Mouse (Mus musculus) cerebellum, postnatal 4 days (tissue): ENCODE results near the gene Unc80.
A peak's percentile ranks its signal among the peaks of the same experiment; 100 is the strongest.

Experiments
- DNase-seq, 2 experiments: peaks; one replicate each; pipeline ENCODE4 v3.0.0; 2022; ENCODE audit warnings: low spot score in 2 of 2, mixed read lengths in 1 of 2

Gene Unc80

DNA sequence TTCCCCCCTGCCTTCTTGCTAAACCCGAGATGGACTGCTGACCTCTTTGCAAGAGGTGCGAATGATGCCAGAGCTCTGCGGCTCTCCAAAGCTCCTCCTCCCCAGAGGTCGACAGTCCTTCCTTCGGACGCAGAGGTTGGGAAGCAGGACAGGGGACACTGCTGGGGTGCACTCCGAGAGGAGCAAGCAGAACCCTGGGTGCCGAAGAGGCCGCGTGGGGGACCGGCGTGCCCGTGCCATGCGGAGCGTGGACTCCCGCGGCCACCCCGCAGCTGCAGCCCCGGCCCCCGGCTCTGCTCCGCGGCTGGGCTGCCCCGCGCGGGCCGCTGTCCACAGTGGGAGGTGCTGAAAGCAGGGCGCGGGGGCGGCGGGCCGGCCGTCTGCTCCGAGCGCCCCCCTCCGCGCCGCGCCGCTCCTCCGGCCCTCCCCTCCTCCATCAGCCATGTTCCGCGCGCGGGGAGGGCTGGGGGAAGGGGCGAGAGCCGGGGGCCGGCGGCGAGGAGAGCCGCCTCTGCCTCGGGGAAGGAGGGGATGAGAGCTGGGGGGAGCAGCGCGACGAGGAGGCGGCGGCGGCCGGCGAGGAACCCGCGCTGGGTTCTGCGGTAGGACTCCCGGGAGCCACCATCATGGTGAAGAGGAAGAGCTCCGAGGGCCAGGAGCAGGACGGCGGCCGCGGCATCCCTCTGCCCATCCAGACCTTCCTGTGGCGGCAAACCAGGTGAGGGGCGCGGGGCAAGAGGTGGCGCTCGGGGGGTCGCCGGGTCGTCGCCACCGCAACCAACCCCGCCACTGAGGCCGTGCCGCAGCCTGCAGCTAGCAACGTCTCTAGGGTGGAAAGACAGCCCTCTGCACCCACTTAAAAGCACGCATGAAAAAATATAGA, at the start of gene Unc80:
Gene Unc80, plus strand, starts transcription at position 547 of the 883 bp plus-strand sequence.
- DNase-seq = peak; percentile 31 to 62

GRCm38 (mm10) chr1:66426073-66426472, 42.1 kb upstream of the Unc80 start:
- DNase-seq = no peak

DNA sequence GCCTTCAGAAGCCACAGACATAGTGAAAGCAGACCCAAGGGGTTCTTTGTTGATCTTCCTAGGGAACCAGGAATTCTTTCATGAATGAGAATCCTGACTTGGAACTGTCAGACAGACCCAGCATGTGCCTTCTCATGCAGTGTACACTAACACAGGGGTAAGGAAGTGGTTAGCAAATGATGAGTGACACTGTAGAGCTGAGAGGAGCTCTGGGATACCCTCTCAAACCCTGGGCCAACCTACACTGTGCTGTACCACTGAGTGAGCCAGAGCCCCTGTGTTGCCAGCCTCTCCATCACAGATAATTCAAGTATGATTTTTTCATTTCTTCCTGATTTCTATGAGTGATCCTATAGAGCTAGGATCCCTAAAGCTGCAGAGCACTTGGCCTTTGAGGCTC, 37.2 kb upstream of the Unc80 start:
- DNase-seq = no peak

DNA sequence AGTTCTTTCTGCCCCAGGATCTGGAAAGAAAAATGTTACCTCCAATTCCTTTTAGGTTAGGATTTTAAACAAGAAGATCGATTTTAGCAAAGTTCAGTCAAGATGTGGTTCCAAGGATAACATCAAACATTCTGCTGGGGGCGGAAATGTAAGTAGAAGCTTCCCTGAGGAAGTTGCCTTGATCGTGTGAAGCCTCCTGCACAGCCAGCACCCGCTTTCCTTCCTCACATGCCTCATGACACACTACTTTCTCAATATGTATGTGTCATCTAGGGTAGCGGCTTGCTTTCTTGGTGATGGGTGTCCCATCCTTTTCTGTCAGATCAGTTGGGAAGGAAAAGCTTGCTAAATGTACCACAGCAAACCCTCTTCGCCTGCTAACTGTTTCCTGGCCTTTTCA, 36.7 kb upstream of the Unc80 start:
- no peak for DNase-seq

DNA sequence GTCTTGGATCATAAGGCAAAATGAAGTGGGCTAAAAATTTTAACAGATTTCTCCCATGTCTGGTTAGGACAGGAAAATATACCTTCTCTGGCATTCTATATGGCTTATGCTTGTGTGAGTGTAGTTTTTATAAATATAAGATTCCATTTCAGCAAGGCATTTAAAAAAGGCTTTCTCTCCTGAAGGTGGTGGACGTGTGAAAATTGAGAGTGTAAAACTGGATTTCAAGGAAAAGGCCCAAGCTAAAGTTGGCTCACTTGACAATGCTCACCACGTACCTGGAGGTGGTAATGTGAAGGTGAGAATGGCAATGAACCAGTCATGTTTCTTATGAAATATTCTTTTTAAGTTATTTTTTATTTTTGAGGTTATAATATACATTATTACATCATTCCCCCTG, 30.1 kb upstream of the Unc80 start:
- no peak for DNase-seq

GRCm38 (mm10) chr1:66442922-66443321, 25.2 kb upstream of the Unc80 start:
- no peak for DNase-seq

- no peak for DNase-seq
Measured at GRCm38 (mm10) chr1:66449471-66449870, 18.7 kb upstream of the Unc80 start.

DNA sequence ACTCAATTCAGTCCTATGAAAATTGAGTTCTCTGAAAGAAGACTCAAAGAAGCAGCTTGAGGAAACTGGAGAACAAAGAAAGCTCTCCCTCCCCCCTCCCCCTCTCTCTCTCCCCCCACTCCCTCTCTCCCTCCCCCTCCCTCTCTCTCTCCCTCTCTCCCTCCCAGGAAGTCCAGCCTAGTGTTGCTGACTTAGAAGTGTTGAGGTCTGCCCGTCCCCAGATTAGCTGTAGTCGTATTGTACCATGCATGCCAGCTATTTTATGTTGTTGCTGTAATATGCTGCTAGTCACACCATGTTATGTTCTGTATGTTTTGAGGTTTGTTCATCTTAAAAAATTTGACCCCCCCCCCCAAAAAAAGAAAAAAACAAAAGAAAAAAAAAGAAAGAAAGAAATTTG, 11.6 kb upstream of the Unc80 start:
- no peak for DNase-seq

DNA sequence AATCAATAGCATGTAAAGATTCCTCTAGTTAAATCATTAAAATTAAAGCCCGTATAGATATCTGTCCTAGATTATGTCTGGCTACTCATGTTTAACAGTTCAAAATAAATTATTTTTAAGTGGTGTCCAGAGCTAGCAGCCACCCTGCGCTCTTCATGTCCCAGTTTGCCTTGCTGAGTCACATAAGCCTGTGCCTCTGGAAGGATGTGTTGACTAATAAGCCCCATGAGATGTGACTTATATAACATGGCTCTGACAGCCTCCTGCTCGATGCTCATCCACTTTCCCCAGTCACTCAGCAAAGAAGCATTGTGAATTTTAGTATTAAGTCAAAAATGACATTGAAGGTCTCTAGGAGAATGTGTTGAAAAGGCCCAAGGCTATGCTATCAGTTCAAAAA, 10.4 kb upstream of the Unc80 start:
- DNase-seq = no peak

DNA sequence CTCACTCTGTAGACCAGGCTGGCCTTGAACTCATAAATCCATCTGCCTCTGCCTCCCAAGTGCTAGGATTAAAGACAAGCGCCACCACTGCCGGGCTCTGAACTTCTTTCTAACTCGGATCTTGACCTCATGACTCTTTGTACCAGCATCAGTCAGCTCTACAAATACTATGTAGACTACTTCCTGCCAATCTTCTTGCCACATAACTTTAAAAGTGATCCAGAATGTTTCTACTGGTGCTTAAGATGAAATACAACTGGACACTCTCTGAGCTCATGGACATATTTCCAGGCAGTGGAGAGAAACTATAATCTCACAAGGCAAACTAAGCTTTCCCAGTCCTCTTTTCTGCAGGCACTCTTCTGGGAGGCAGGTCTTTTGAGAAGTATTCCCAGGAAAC, 8.8 kb upstream of the Unc80 start:
- DNase-seq = no peak

GRCm38 (mm10) chr1:66460850-66461249, 7.3 kb upstream of the Unc80 start:
- DNase-seq = no peak

DNA sequence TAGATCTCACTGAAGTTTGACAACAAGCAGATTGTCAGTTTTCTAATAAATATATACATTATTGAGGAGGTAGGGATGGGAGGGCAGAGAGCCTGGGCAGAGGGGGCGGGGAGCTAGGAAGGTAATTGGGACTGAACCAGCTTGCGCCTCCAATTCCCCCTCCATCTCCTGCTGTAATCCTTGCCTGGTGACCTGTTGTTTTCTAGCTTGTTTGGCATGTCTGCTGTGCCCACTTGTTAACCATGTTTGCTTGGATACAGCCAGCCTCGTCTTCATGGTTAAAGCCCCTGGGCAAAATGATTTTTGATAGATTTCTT, 495 bp downstream of the Unc80 start:
- DNase-seq = peak in 1 of 2 experiments; percentile 7

- DNase-seq = no peak
Measured at GRCm38 (mm10) chr1:66482751-66483150, 14.6 kb downstream of the Unc80 start.

- no peak for DNase-seq
Measured at GRCm38 (mm10) chr1:66493064-66493463, 24.9 kb downstream of the Unc80 start.

GRCm38 (mm10) chr1:66495310-66496012, 27.3 kb downstream of the Unc80 start:
- DNase-seq = no peak

- DNase-seq = no peak
Measured at GRCm38 (mm10) chr1:66550812-66551211, 82.6 kb downstream of the Unc80 start.

DNA sequence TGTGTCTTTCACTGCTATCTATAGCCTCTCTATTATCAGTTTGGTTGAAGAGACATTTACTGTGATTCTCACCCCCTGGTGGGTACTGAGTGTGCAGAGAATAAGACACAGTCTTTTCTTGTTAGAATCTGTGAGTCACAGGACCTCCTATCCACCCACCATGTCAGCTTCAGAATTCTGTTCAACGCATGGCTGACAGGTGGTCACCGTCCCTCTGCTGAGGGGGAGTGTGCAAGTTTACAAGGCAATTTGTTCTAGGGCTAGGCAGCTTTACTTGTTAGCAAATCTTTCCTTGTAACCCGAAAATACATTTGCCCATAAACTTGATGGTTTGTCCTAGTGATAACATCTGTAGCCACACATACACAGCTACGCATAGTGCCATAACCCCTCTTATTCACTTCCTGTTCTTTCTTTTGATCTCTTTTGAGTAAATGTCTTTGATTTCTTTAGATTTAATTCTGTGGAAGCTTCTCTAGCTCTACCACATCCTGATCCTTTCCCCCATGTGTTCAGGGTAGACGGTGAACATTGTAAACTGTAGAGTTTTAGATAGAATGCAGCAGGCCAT, 84.3 kb downstream of the Unc80 start:
- DNase-seq = no peak

DNA sequence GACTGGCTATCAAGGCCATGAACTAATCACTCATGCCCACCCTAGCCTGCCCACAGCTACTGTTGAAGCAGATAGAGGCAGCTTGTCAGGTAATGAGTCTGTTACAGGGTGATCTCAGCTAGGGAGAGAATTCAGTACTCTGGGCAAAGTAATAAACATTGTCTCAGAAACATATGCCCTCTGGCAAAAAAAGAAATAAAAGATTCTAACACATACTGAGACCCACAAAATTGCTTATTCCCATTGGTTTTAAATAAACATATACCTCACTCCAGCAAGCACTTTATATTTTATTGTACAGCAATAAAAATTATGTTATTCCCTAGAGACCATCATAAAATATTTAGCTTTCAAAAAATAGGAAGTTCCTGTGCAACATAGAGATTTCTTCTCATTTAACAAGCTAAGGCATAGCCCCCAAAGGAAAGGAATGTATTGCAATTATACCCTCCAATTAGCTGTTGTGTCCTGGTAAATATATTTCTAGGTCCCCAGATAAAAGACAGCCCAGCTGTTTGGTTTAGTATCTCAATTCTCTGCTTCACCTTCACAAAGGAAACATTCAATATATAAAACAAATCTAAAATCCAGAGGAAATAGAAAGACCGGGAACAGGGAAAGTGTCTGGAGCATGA, 93.6 kb downstream of the Unc80 start:
- DNase-seq = no peak

- DNase-seq = no peak
Measured at GRCm38 (mm10) chr1:66562332-66562731, 94.2 kb downstream of the Unc80 start.

DNA sequence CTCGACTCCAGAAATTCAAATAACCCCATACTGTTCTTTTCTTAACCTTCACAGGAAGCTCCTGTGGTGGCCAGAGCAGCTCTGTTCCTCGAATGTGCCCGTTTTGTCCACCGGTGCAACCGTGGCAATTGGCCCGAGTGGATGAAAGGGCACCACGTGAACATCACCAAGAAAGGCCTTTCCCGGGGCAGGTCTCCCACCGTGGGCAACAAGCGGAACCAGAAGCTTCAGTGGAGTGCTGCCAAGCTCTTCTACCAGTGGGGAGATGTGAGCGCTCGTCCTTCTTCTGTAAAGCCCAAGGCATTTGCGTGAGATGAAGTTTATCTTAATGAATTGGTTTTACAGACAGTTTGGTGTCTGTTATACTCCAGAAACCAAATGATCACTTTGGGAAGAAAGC, 101.6 kb downstream of the Unc80 start:
- peak in 1 of 2 experiments; percentile 5 for DNase-seq

- DNase-seq = no peak
Measured at GRCm38 (mm10) chr1:66597163-66597788, 129.1 kb downstream of the Unc80 start.

- DNase-seq = no peak
Measured at GRCm38 (mm10) chr1:66608304-66608703, 140.1 kb downstream of the Unc80 start.
